Mouse (Mus musculus): ENCODE measurements around the gene Tns4. TPM values are rescaled to one million over a fixed set of nuclear protein-coding genes. Genes with fewer than 3 reads are reported as not detected.

Tns4 gene
- total and polyA plus RNA-seq, 3 experiments = 0.03 TPM; not detected in 2

DNA sequence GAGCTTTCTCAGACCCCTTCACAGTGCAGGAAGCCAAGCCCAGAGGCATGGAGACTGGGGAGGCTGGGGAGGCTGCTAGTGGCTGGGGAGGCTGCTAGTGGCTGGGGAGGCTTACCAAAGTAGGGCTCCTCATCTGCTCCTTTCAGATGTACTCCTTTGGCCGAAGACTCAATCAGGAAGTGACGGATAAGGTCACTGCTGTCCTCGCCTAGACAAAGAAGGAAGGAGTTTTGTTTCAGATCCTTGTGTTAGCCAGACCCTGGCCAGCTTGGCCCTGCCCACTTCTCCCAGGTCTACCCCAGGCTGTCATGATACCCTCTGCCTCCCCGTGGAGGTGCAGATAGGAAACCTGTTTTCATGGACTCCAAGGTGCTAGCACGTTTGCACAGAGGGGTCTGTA, 15.3 kb downstream of the Tns4 start:
- H3K79me2 ChIP-seq (ENCODE audit: control insufficient read depth, insufficient read depth, low read length, poor library complexity) = no peaks in the 10 kb centered on the region
- H3K36me3 ChIP-seq (ENCODE audit: control insufficient read depth in 1 of 2, insufficient read depth in 2 of 2, low read length in 2 of 2) = peaks cover 0 to 1% of the 10 kb centered on the region in 2 experiments; a peak in 1 of 4 replicates
- H3K27ac ChIP-seq (ENCODE audit: control insufficient read depth, low read depth, low read length) = no peak overlapping the region
- no peaks in the 10 kb centered on the region for H3K9me3 ChIP-seq (replicated peaks; ENCODE audit: insufficient read depth, low read length)
- peaks cover 0 to 4% of the 10 kb centered on the region in 2 experiments; a peak in 1 of 4 replicates for H3K4me1 ChIP-seq (ENCODE audit: control insufficient read depth in 1 of 2, insufficient read depth in 2 of 2, low read length in 2 of 2)
- H3K9ac ChIP-seq (ENCODE audit: control insufficient read depth, low read depth, low read length, poor library complexity, severe bottlenecking) = no peak overlapping the region
- H3K27me3 ChIP-seq (ENCODE audit: control insufficient read depth in 1 of 2, insufficient read depth in 2 of 2, low read length in 2 of 2) = peaks cover 7 to 8% of the 10 kb centered on the region in 2 experiments
- H3K4me3 ChIP-seq (ENCODE audit: control insufficient read depth in 1 of 2, insufficient read depth in 1 of 2, low read depth in 2 of 2, low read length in 2 of 2) = no peak overlapping the region
- no peak for DNase-seq (ENCODE audit: low read depth, low spot score)
- TF ChIP-seq HCFC1 (IDR thresholded peaks at IDR 0.05; ENCODE audit: low read depth, low read length) (no peak), JUND (IDR thresholded peaks at IDR 0.05; ENCODE audit: low read depth, low read length) (no peak), ETS1 (IDR thresholded peaks at IDR 0.05; ENCODE audit: low read depth, low read length) (no peak), MYC (IDR thresholded peaks at IDR 0.05; ENCODE audit: low read depth, low read length) (no peak), SMC3 (IDR thresholded peaks at IDR 0.05; ENCODE audit: low read depth, low read length) (no peak), POLR2AphosphoS2 (IDR thresholded peaks at IDR 0.05; ENCODE audit: low read length) (no peak), POLR2A (IDR thresholded peaks at IDR 0.05; ENCODE audit: control insufficient read depth in 1 of 2, insufficient read depth in 1 of 2, low read depth in 1 of 2, low read length in 2 of 2, poor library complexity in 1 of 2) (no peak), TBP (IDR thresholded peaks at IDR 0.05; ENCODE audit: low read depth, low read length) (no peak), TAL1 (IDR thresholded peaks at IDR 0.05; ENCODE audit: low read length) (no peak), RCOR1 (IDR thresholded peaks at IDR 0.05; ENCODE audit: low read depth, low read length) (no peak), NELFE (IDR thresholded peaks at IDR 0.05; ENCODE audit: low read depth, low read length) (no peak), KAT2A (conservative IDR thresholded peaks at IDR 0.05; ENCODE audit: low read depth, low read length) (no peak), USF1 (IDR thresholded peaks at IDR 0.05; ENCODE audit: low read depth, low read length) (no peak)

DNA sequence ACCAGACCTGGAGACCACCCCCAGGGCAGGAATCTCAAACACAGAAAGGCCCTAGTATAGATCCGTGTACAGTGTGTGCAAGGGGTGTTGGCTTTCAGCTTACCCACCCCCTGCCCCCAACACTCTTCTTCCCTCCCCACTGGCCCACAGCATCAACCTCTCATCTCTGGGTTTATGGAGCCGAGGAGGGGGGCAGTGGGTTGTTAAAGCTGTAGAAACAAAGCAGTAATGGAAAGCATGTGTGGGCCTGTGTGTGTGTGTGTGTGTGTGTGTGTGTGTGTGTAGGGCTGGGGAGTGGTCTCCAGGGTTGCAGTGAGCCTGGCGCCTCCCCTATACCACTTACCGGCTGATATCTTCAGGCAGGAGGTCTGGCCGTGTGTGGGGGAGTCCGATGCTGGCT, 17.2 kb downstream of the Tns4 start:
- Histone ChIP-seq H3K27me3 (ENCODE audit: control insufficient read depth in 1 of 2, insufficient read depth in 2 of 2, low read length in 2 of 2) (peaks cover under 1 to 5% of the 10 kb centered on the region in 2 experiments), H3K9me3 (replicated peaks; ENCODE audit: insufficient read depth, low read length) (no peaks in the 10 kb centered on the region), H3K4me3 (ENCODE audit: control insufficient read depth in 1 of 2, insufficient read depth in 1 of 2, low read depth in 2 of 2, low read length in 2 of 2) (no peak overlapping the region), H3K4me1 (ENCODE audit: control insufficient read depth in 1 of 2, insufficient read depth in 2 of 2, low read length in 2 of 2) (peaks cover 0 to 13% of the 10 kb centered on the region in 2 experiments; a peak in 2 of 4 replicates), H3K9ac (ENCODE audit: control insufficient read depth, low read depth, low read length, poor library complexity, severe bottlenecking) (no peak overlapping the region), H3K27ac (ENCODE audit: control insufficient read depth, low read depth, low read length) (no peak overlapping the region), H3K36me3 (ENCODE audit: control insufficient read depth in 1 of 2, insufficient read depth in 2 of 2, low read length in 2 of 2) (peaks cover 0 to 2% of the 10 kb centered on the region in 2 experiments; a peak in 1 of 4 replicates), H3K79me2 (ENCODE audit: control insufficient read depth, insufficient read depth, low read length, poor library complexity) (no peaks in the 10 kb centered on the region)
- TF ChIP-seq CHD2 (IDR thresholded peaks at IDR 0.05; ENCODE audit: low read length) = no peak
- TF ChIP-seq ETS1 (IDR thresholded peaks at IDR 0.05; ENCODE audit: low read depth, low read length) = no peak
- DNase-seq (ENCODE audit: low read depth, low spot score) = no peak

GRCm38 (mm10) chr11:99068455-99068854, 20.7 kb downstream of the Tns4 start:
- Histone ChIP-seq H3K4me3 (ENCODE audit: control insufficient read depth in 1 of 2, insufficient read depth in 1 of 2, low read depth in 2 of 2, low read length in 2 of 2) (no peak overlapping the region), H3K4me1 (ENCODE audit: control insufficient read depth in 1 of 2, insufficient read depth in 2 of 2, low read length in 2 of 2) (peaks cover 2 to 22% of the 10 kb centered on the region in 2 experiments; a peak in 3 of 4 replicates), H3K79me2 (ENCODE audit: control insufficient read depth, insufficient read depth, low read length, poor library complexity) (no peaks in the 10 kb centered on the region), H3K9ac (ENCODE audit: control insufficient read depth, low read depth, low read length, poor library complexity, severe bottlenecking) (no peak overlapping the region), H3K36me3 (ENCODE audit: control insufficient read depth in 1 of 2, insufficient read depth in 2 of 2, low read length in 2 of 2) (peaks cover 0 to 7% of the 10 kb centered on the region in 2 experiments; a peak in 1 of 4 replicates), H3K27me3 (ENCODE audit: control insufficient read depth in 1 of 2, insufficient read depth in 2 of 2, low read length in 2 of 2) (no peaks in the 10 kb centered on the region; a peak in 2 of 4 replicates), H3K9me3 (replicated peaks; ENCODE audit: insufficient read depth, low read length) (no peaks in the 10 kb centered on the region), H3K27ac (ENCODE audit: control insufficient read depth, low read depth, low read length) (no peak overlapping the region)
- DNase-seq (ENCODE audit: low read depth, low spot score) = peak; percentile 95
- TF ChIP-seq EP300 (IDR thresholded peaks at IDR 0.05; ENCODE audit: low read depth in 1 of 2, low read length in 2 of 2) (peak; percentile 18 to 38; a peak in 1 of 4 replicates), ZC3H11A (IDR thresholded peaks at IDR 0.05; ENCODE audit: low read depth, low read length) (no peak), HCFC1 (IDR thresholded peaks at IDR 0.05; ENCODE audit: low read depth, low read length) (peak; percentile 46; the same call in 1 of the 2 replicates), GATA1 (IDR thresholded peaks at IDR 0.05; ENCODE audit: low read depth, low read length) (no peak), GABPA (IDR thresholded peaks at IDR 0.05; ENCODE audit: low read depth, low read length) (no peak), SMC3 (IDR thresholded peaks at IDR 0.05; ENCODE audit: low read depth, low read length) (no peak), TBP (IDR thresholded peaks at IDR 0.05; ENCODE audit: low read depth, low read length) (peak; percentile 83), CTCF (IDR thresholded peaks at IDR 0.05 in 2 of 3, conservative IDR thresholded peaks at IDR 0.05 in 1 of 3; ENCODE audit: control insufficient read depth in 1 of 3, insufficient read depth in 1 of 3, low read depth in 2 of 3, low read length in 3 of 3, poor library complexity in 1 of 3, severe bottlenecking in 1 of 3) (no peak), RCOR1 (IDR thresholded peaks at IDR 0.05; ENCODE audit: low read depth, low read length) (no peak), SIN3A (IDR thresholded peaks at IDR 0.05; ENCODE audit: low read length) (peak; percentile 48; the same call in 1 of the 2 replicates), TCF12 (IDR thresholded peaks at IDR 0.05; ENCODE audit: low read depth, low read length) (no peak), CHD1 (IDR thresholded peaks at IDR 0.05; ENCODE audit: low read depth, low read length) (no peak), USF2 (IDR thresholded peaks at IDR 0.05; ENCODE audit: borderline replicate concordance in 1 of 2, insufficient read depth in 1 of 2, low read depth in 1 of 2, low read length in 2 of 2) (no peak), MAZ (IDR thresholded peaks at IDR 0.05; ENCODE audit: low read depth, low read length) (0 out of 2 replicates have a peak, but pooled peaks have one; percentile 36), ZNF384 (IDR thresholded peaks at IDR 0.05; ENCODE audit: low read depth, low read length) (no peak), ZMIZ1 (IDR thresholded peaks at IDR 0.05; ENCODE audit: low read depth, low read length) (no peak), MYB (IDR thresholded peaks at IDR 0.05; ENCODE audit: low read depth, low read length) (no peak)
